Comparison of ENCODE assay signal across 10 mouse cellular contexts in genomic region chr7:16417141-16417771, GRCm38 (mm10). TPM values are rescaled to one million over a fixed set of nuclear protein-coding genes. Genes with fewer than 3 reads are reported as not detected.
DNase-seq lines count a peak whose midpoint lies in the region; ATAC-seq and TF ChIP-seq lines count a peak whose summit lies in the region.
"Had no signal": no experiment of that assay in that cellular context is flagged by ENCODE, and none has a peak within 500 bp of the region (broad histone marks: within the 10 kb centered on the region; RNA-seq: fewer than 3 reads in every experiment).

No protein-coding gene starts in this region.

- H3K4me3 ChIP-seq in left cerebral cortex, adult 2 months: no peak overlapping the region
- H3K4me3 ChIP-seq: liver, embryonic 13.5 days had no signal

- no peak for ATAC-seq in frontal cortex, adult (ENCODE audit: low TSS enrichment)

- intact Hi-C loops in heart, postnatal 14 days (cut with DNase I): no loop called here
- intact Hi-C loops in left cerebral cortex, adult 2 months (cut with DNase I): no loop called here

- DNase-seq in gastrocnemius, adult 18-20 months (ENCODE audit: low spot score): peak; percentile 47
- DNase-seq in gastrocnemius, adult 8-10 months (ENCODE audit: low spot score in 2 of 2): no peak
- peak; percentile 35 for DNase-seq in adrenal gland, postnatal 25 days
- DNase-seq in heart, postnatal 14 days: peak; percentile 53 to 74
- DNase-seq in lung, adult 18-20 months: peak; percentile 69 to 81
- DNase-seq in left cerebral cortex, adult 2 months (ENCODE audit: extremely low spot score in 1 of 2, low spot score in 2 of 2): no peak
- no peak for DNase-seq in thymus, postnatal 14 days
- DNase-seq: cerebellum, adult 18-20 months; liver, embryonic 13.5 days had no signal

- no peak for TF ChIP-seq CTCF in left cerebral cortex, adult 2 months (IDR thresholded peaks at IDR 0.05)

- no peak overlapping the region for H3K27ac ChIP-seq in left cerebral cortex, adult 2 months

RNA-seq across cellular contexts. Expression of gene Zc3h4, which starts 16.5 kb away (rescaled TPM):
- total RNA-seq in gastrocnemius, adult 18-20 months (2021): 10 to 100 TPM; 27.7 to 28.6 TPM
- total RNA-seq in gastrocnemius, adult 8-10 months (2022): 10 to 100 TPM; 23.1 to 28.9 (median 26.7) TPM
- 47.1 and 57.3 TPM in 2 replicates for total RNA-seq in adrenal gland, postnatal 25 days (2021)
- total RNA-seq in heart, postnatal 14 days (2021): 10 to 100 TPM; 29.5 to 30.1 TPM
- 10 to 100 TPM; 58.3 to 58.7 TPM for total RNA-seq in left cerebral cortex, adult 2 months (2021)

RNA-seq across cellular contexts. Expression of gene Sae1, which starts 29.6 kb away (rescaled TPM):
- 10 to 100 TPM; 25.3 to 30.6 TPM for total RNA-seq in gastrocnemius, adult 18-20 months (2021)
- total RNA-seq in gastrocnemius, adult 8-10 months (2022): 10 to 100 TPM; 25.0 to 30.6 (median 26.9) TPM
- total RNA-seq in adrenal gland, postnatal 25 days (2021): 67.1 and 74.1 TPM in 2 replicates
- total RNA-seq in heart, postnatal 14 days (2021): 10 to 100 TPM; 41.8 to 47.6 TPM
- 100 to 1,000 TPM; 100 to 105 TPM for total RNA-seq in left cerebral cortex, adult 2 months (2021)

RNA-seq across cellular contexts. Expression of gene Tmem160, which starts 35.3 kb away (rescaled TPM):
- total RNA-seq in gastrocnemius, adult 18-20 months (2021): 10 to 100 TPM; 52.0 to 53.2 TPM
- 10 to 100 TPM; 54.7 to 73.2 (median 60.1) TPM for total RNA-seq in gastrocnemius, adult 8-10 months (2022)
- total RNA-seq in adrenal gland, postnatal 25 days (2021): 62.2 and 70.3 TPM in 2 replicates
- 10 to 100 TPM; 85.0 to 86.8 TPM for total RNA-seq in heart, postnatal 14 days (2021)
- total RNA-seq in left cerebral cortex, adult 2 months (2021): 10 to 100 TPM; 68.0 to 69.0 TPM

Comparison
In these comparisons a context has a peak if more than half of its experiments do, and no peak if none do; other contexts are left out.
1. DNase-seq: peak in gastrocnemius, adult 18-20 months (single experiment), adrenal gland, postnatal 25 days (single experiment), heart, postnatal 14 days (2 of 2) and lung, adult 18-20 months (2 of 2); none in gastrocnemius, adult 8-10 months (0 of 2), left cerebral cortex, adult 2 months (0 of 2) and thymus, postnatal 14 days (single experiment).